In genomic region chr1:87475076-87475895, GRCm38 (mm10) we compare ENCODE assay signal across 9 mouse cellular contexts. TPM values are rescaled to one million over a fixed set of nuclear protein-coding genes. Genes with fewer than 3 reads are reported as not detected.
DNase-seq lines count a peak whose midpoint lies in the region; ATAC-seq and TF ChIP-seq lines count a peak whose summit lies in the region.
"Had no signal": no experiment of that assay in that cellular context is flagged by ENCODE, and none has a peak within 500 bp of the region (broad histone marks: within the 10 kb centered on the region; RNA-seq: fewer than 3 reads in every experiment).

No protein-coding gene starts in this region.

- peak overlapping the region; percentile 46 for H3K9ac ChIP-seq in embryonic facial prominence, embryonic 11.5 days (replicated peaks; ENCODE audit: low read length)
- H3K9ac ChIP-seq in intestine, embryonic 15.5 days: no peak overlapping the region
- H3K9ac ChIP-seq in midbrain, embryonic 14.5 days (replicated peaks; ENCODE audit: low read length): peak overlapping the region; percentile 51

- DNase-seq in kidney, postnatal 10 days: peak; percentile 19
- no peak for DNase-seq in kidney, adult 2 months
- peak; percentile 35 for DNase-seq in embryonic facial prominence, embryonic 11.5 days (ENCODE audit: low spot score)
- peak; percentile 62 for DNase-seq in midbrain, embryonic 14.5 days
- DNase-seq in ovary, postnatal 36 days (ENCODE audit: low spot score): no peak
- DNase-seq in adrenal gland, postnatal 14 days: no peak
- no peak for DNase-seq in cerebellum, adult 11 months

- no peak overlapping the region for H3K27ac ChIP-seq in kidney, adult 2 months (ENCODE audit: insufficient read depth, low read depth, low read length)
- H3K27ac ChIP-seq in embryonic facial prominence, embryonic 11.5 days (replicated peaks; ENCODE audit: low read depth, low read length): no peak overlapping the region
- H3K27ac ChIP-seq in intestine, embryonic 15.5 days: no peak overlapping the region
- H3K27ac ChIP-seq in midbrain, embryonic 14.5 days (replicated peaks; ENCODE audit: low read depth, low read length): no peak overlapping the region

- no peaks in the 10 kb centered on the region for H3K36me3 ChIP-seq in kidney, adult 2 months (ENCODE audit: control insufficient read depth, insufficient read depth, low read length)
- H3K36me3 ChIP-seq in embryonic facial prominence, embryonic 11.5 days (replicated peaks; ENCODE audit: control insufficient read depth, insufficient read depth, low read depth, low read length): no peaks in the 10 kb centered on the region
- no peaks in the 10 kb centered on the region for H3K36me3 ChIP-seq in intestine, embryonic 15.5 days
- H3K36me3 ChIP-seq in midbrain, embryonic 14.5 days (ENCODE audit: control insufficient read depth, insufficient read depth, low read length): no peaks in the 10 kb centered on the region

- H3K4me3 ChIP-seq in kidney, adult 2 months (ENCODE audit: insufficient read depth, low read depth, low read length): no peak overlapping the region
- H3K4me3 ChIP-seq in embryonic facial prominence, embryonic 11.5 days (ENCODE audit: low read depth, low read length): peak overlapping the region; percentile 30
- peak overlapping the region; percentile 25 for H3K4me3 ChIP-seq in intestine, embryonic 15.5 days (replicated peaks)
- peak overlapping the region; percentile 35 for H3K4me3 ChIP-seq in midbrain, embryonic 14.5 days (replicated peaks; ENCODE audit: low read depth, low read length)

- H3K27me3 ChIP-seq in kidney, adult 2 months (replicated peaks; ENCODE audit: control insufficient read depth, insufficient read depth, low read length): no peaks in the 10 kb centered on the region
- H3K27me3 ChIP-seq in embryonic facial prominence, embryonic 11.5 days (ENCODE audit: control insufficient read depth, insufficient read depth, low read length): peaks cover 14% of the 10 kb centered on the region
- H3K27me3 ChIP-seq in intestine, embryonic 15.5 days (replicated peaks): peaks cover 21% of the 10 kb centered on the region
- peaks cover 9% of the 10 kb centered on the region; the same call in 1 of the 2 replicates for H3K27me3 ChIP-seq in midbrain, embryonic 14.5 days (ENCODE audit: control insufficient read depth, insufficient read depth, low read length)

- H3K4me2 ChIP-seq in embryonic facial prominence, embryonic 11.5 days (ENCODE audit: low read depth, low read length): peak overlapping the region; percentile 79
- H3K4me2 ChIP-seq in intestine, embryonic 15.5 days (replicated peaks): peak overlapping the region; percentile 55
- peak overlapping the region; percentile 72 for H3K4me2 ChIP-seq in midbrain, embryonic 14.5 days (ENCODE audit: low read length)

- no peak for TF ChIP-seq CTCF in kidney, adult 2 months (conservative IDR thresholded peaks at IDR 0.05; ENCODE audit: insufficient read depth, insufficient read length, low read depth, low read length)

- no peak for TF ChIP-seq POLR2A in kidney, adult 2 months (IDR thresholded peaks at IDR 0.05; ENCODE audit: low read depth, low read length)

- no peak for ATAC-seq in embryonic facial prominence, embryonic 11.5 days (replicated peaks; ENCODE audit: insufficient number of reproducible peaks, low FRiP score, low TSS enrichment, low read depth)
- peak; percentile 30 for ATAC-seq in intestine, embryonic 15.5 days
- ATAC-seq in midbrain, embryonic 14.5 days (ENCODE audit: low FRiP score, low TSS enrichment): no peak; the same call in 1 of the 2 replicates

- WGBS in kidney, adult 2 months: 7% methylated on average over 42 of the region's 42 CpGs
- WGBS in embryonic facial prominence, embryonic 11.5 days: 2% methylated on average over 40 of the region's 42 CpGs
- 5% methylated on average over 42 of the region's 42 CpGs for WGBS in intestine, embryonic 15.5 days
- WGBS in midbrain, embryonic 14.5 days: 1% methylated on average over 42 of the region's 42 CpGs

- H3K9me3 ChIP-seq in embryonic facial prominence, embryonic 11.5 days (replicated peaks; ENCODE audit: control insufficient read depth, low read length): no peaks in the 10 kb centered on the region
- H3K9me3 ChIP-seq in intestine, embryonic 15.5 days: no peaks in the 10 kb centered on the region
- H3K9me3 ChIP-seq in midbrain, embryonic 14.5 days (ENCODE audit: control insufficient read depth, low read length): no peaks in the 10 kb centered on the region

- peaks cover 9% of the 10 kb centered on the region; the same call in 1 of the 2 replicates for H3K4me1 ChIP-seq in kidney, adult 2 months (ENCODE audit: control insufficient read depth, insufficient read depth, low read length)
- H3K4me1 ChIP-seq in embryonic facial prominence, embryonic 11.5 days (ENCODE audit: control insufficient read depth, insufficient read depth, low read length): no peaks in the 10 kb centered on the region
- H3K4me1 ChIP-seq in intestine, embryonic 15.5 days (replicated peaks): peaks cover 5% of the 10 kb centered on the region; the same call in 1 of the 2 replicates
- H3K4me1 ChIP-seq in midbrain, embryonic 14.5 days (ENCODE audit: control insufficient read depth, insufficient read depth, low read length): peaks cover 8% of the 10 kb centered on the region

RNA-seq across cellular contexts. Expression of gene Snorc, which starts 5.2 kb away (rescaled TPM):
- polyA plus RNA-seq in kidney, adult 2 months (2012; rRNA removed): 0.34 TPM in 1 of 2 replicates, not detected in the other
- 0.52 TPM in 1 of 2 replicates, not detected in the other for polyA plus RNA-seq in embryonic facial prominence, embryonic 11.5 days (2014; fragmentation: Nextera tagmentation; extraction: Ambion mirVana)
- not detected in 2 replicates for polyA plus RNA-seq in intestine, embryonic 15.5 days (2015; fragmentation: Nextera tagmentation; extraction: Ambion mirVana)
- polyA plus RNA-seq in midbrain, embryonic 14.5 days (2014; fragmentation: Nextera tagmentation; extraction: Ambion mirVana): 1.1 TPM in 1 of 2 replicates, not detected in the other
- total RNA-seq in adrenal gland, postnatal 14 days (2021): not detected in 2 replicates
- total RNA-seq: layer of hippocampus, adult 8-10 months had no signal

RNA-seq across cellular contexts. Expression of gene Neu2, which starts 34.4 kb away (rescaled TPM):
- 20.3 and 21.1 TPM in 2 replicates for polyA plus RNA-seq in kidney, adult 2 months (2012; rRNA removed)
- polyA plus RNA-seq in embryonic facial prominence, embryonic 11.5 days (2014; fragmentation: Nextera tagmentation; extraction: Ambion mirVana): not detected in 2 replicates
- polyA plus RNA-seq in intestine, embryonic 15.5 days (2015; fragmentation: Nextera tagmentation; extraction: Ambion mirVana): 3.2 and 3.4 TPM in 2 replicates
- polyA plus RNA-seq in midbrain, embryonic 14.5 days (2014; fragmentation: Nextera tagmentation; extraction: Ambion mirVana): 0.13 and 0.23 TPM in 2 replicates
- not detected in 2 replicates for total RNA-seq in adrenal gland, postnatal 14 days (2021)

Comparison
In these comparisons a context has a peak if more than half of its experiments do, and no peak if none do; other contexts are left out.
1. DNase-seq: peak in kidney, postnatal 10 days (single experiment), embryonic facial prominence, embryonic 11.5 days (single experiment) and midbrain, embryonic 14.5 days (single experiment); none in kidney, adult 2 months (single experiment), ovary, postnatal 36 days (single experiment), adrenal gland, postnatal 14 days (single experiment) and cerebellum, adult 11 months (single experiment).
2. Peak in every context shown above with its lines, with median percentiles within 50 percentile points of each other: H3K4me2 ChIP-seq.